16 mouse cellular contexts compared by ENCODE assay signal in genomic region chr15:57036806-57037566, GRCm38 (mm10).
DNase-seq lines count a peak whose midpoint lies in the region; ATAC-seq and TF ChIP-seq lines count a peak whose summit lies in the region.
"Had no signal": no experiment of that assay in that cellular context is flagged by ENCODE, and none has a peak within 500 bp of the region (broad histone marks: within the 10 kb centered on the region; RNA-seq: fewer than 3 reads in every experiment).

No protein-coding gene starts in this region.

- no peak overlapping the region for H3K4me3 ChIP-seq in embryonic facial prominence, embryonic 14.5 days (ENCODE audit: low read depth, low read length)
- H3K4me3 ChIP-seq in embryonic facial prominence, embryonic 10.5 days = no peak overlapping the region
- H3K4me3 ChIP-seq: heart, adult 2 months; limb, embryonic 15.5 days had no signal

- no peaks in the 10 kb centered on the region for H3K36me3 ChIP-seq in embryonic facial prominence, embryonic 14.5 days (ENCODE audit: control insufficient read depth, insufficient read depth, low read length)
- no peaks in the 10 kb centered on the region for H3K36me3 ChIP-seq in embryonic facial prominence, embryonic 10.5 days (replicated peaks)
- H3K36me3 ChIP-seq: limb, embryonic 15.5 days had no signal

- no peak overlapping the region for H3K9ac ChIP-seq in embryonic facial prominence, embryonic 14.5 days (ENCODE audit: low read depth, low read length)
- H3K9ac ChIP-seq: limb, embryonic 15.5 days had no signal

- in situ Hi-C loops in Patski (cut with MboI; ENCODE audit: low pct_unique_long_range_greater_than_20kb) = no loop called here

- TF ChIP-seq CTCF in Patski (IDR thresholded peaks at IDR 0.05) = no peak

- no peaks in the 10 kb centered on the region for H3K27me3 ChIP-seq in embryonic facial prominence, embryonic 14.5 days (replicated peaks; ENCODE audit: control insufficient read depth, insufficient read depth, low read length)
- H3K27me3 ChIP-seq in embryonic facial prominence, embryonic 10.5 days (replicated peaks; ENCODE audit: low read depth, poor library complexity, severe bottlenecking) = no peaks in the 10 kb centered on the region
- no peaks in the 10 kb centered on the region for H3K27me3 ChIP-seq in Patski
- H3K27me3 ChIP-seq: limb, embryonic 15.5 days had no signal

- no peak for ATAC-seq in embryonic facial prominence, embryonic 14.5 days (ENCODE audit: low read depth)
- ATAC-seq in Patski = peak; percentile 51
- ATAC-seq: activated CD4-positive, CD25-positive, alpha-beta regulatory T cell, adult 4 months; inflammation-experienced regulatory T-cells, adult 6 months had no signal

- no peak overlapping the region for H3K4me2 ChIP-seq in embryonic facial prominence, embryonic 14.5 days (ENCODE audit: low read depth, low read length)
- H3K4me2 ChIP-seq: limb, embryonic 15.5 days; midbrain, embryonic 11.5 days had no signal

- POLR2A ChIA-PET in Patski (lab: Charles Lee) = no interaction called here

- 73% methylated on average over 4 of the region's 4 CpGs for WGBS in embryonic facial prominence, embryonic 14.5 days
- 90% methylated on average over 4 of the region's 4 CpGs for WGBS in embryonic facial prominence, embryonic 10.5 days

- CTCF ChIA-PET in Patski (lab: Charles Lee) = interaction anchor here (0.9 to 2.4 kb wide), 3 partner anchors 9 to 23 kb away, joined by 3 to 7 read pairs (median 3); no protein-coding TSS in a partner anchor

- H3K9me3 ChIP-seq in embryonic facial prominence, embryonic 14.5 days (ENCODE audit: control insufficient read depth, low read length) = no peaks in the 10 kb centered on the region
- no peaks in the 10 kb centered on the region for H3K9me3 ChIP-seq in embryonic facial prominence, embryonic 10.5 days
- H3K9me3 ChIP-seq: limb, embryonic 15.5 days had no signal

- DNase-seq in embryonic facial prominence, embryonic 14.5 days (ENCODE audit: low spot score) = peak; percentile 41
- DNase-seq in embryonic facial prominence, embryonic 10.5 days (ENCODE audit: low spot score) = no peak
- no peak for DNase-seq in Patski (ENCODE audit: low read depth, low spot score)
- peak; percentile 7 for DNase-seq in forelimb bud, embryonic 11.5 days (ENCODE audit: low read depth, low spot score)
- peak; percentile 26 for DNase-seq in lung, postnatal 25 days (ENCODE audit: low spot score)
- no peak for DNase-seq in kidney, adult 9 months
- DNase-seq in frontal cortex, postnatal 36 days (ENCODE audit: low spot score in 2 of 2) = no peak
- DNase-seq in right cerebral cortex, postnatal 4 days = no peak
- DNase-seq: heart, postnatal 36 days; kidney, postnatal 25 days; layer of hippocampus, postnatal 36 days had no signal

- no peak overlapping the region for H3K27ac ChIP-seq in embryonic facial prominence, embryonic 14.5 days (replicated peaks; ENCODE audit: low read depth, low read length)
- no peak overlapping the region for H3K27ac ChIP-seq in embryonic facial prominence, embryonic 10.5 days (replicated peaks)
- H3K27ac ChIP-seq: heart, adult 2 months; limb, embryonic 15.5 days had no signal

- H3K4me1 ChIP-seq in embryonic facial prominence, embryonic 14.5 days (ENCODE audit: control insufficient read depth, insufficient read depth, low read length) = peaks cover 7% of the 10 kb centered on the region; the same call in 1 of the 2 replicates
- H3K4me1 ChIP-seq in embryonic facial prominence, embryonic 10.5 days = peaks cover 14% of the 10 kb centered on the region
- H3K4me1 ChIP-seq: limb, embryonic 15.5 days had no signal

Comparison
In these comparisons a context has a peak if more than half of its experiments do, and no peak if none do; other contexts are left out.
1. DNase-seq: peak in embryonic facial prominence, embryonic 14.5 days (single experiment), forelimb bud, embryonic 11.5 days (single experiment) and lung, postnatal 25 days (single experiment); none in embryonic facial prominence, embryonic 10.5 days (single experiment), Patski (single experiment), kidney, adult 9 months (single experiment), frontal cortex, postnatal 36 days (0 of 2) and right cerebral cortex, postnatal 4 days (single experiment).